Mouse (Mus musculus) neural tube, embryonic 13.5 days (tissue): Measurements from ENCODE around the gene Mbnl1. TPM values are rescaled to one million over a fixed set of nuclear protein-coding genes. Genes with fewer than 3 reads are reported as not detected.

Source experiments
- ATAC-seq: fragments of 200-750 bp; cut with Nextera tagmentation; 2 replicates; pipeline ENCODE4 v1.8.0; 2017; ENCODE audit warnings: low read depth, mild to moderate bottlenecking, moderate TSS enrichment, moderate library complexity
- H3K27ac ChIP-seq: fragments of 300-500 bp; sonication (generic); replicated peaks from 2 replicates; pipeline ENCODE4 v1.5.1; 2015; ENCODE audit warnings: moderate library complexity, mild to moderate bottlenecking, inconsistent platforms
- H3K27me3 ChIP-seq: fragments of 300-500 bp; sonication (generic); 2 replicates; pipeline ENCODE4 v1.6.1; 2015; ENCODE audit warnings: mild to moderate bottlenecking, inconsistent platforms
- H3K36me3 ChIP-seq: fragments of 300-500 bp; sonication (generic); 2 replicates; pipeline ENCODE4 v1.6.1; 2015; ENCODE audit warnings: mild to moderate bottlenecking, inconsistent platforms
- H3K4me1 ChIP-seq: fragments of 300-500 bp; sonication (generic); replicated peaks from 2 replicates; pipeline ENCODE4 v1.6.1; 2015; ENCODE audit warnings: inconsistent platforms
- H3K4me2 ChIP-seq: fragments of 300-500 bp; sonication (generic); 2 replicates; pipeline ENCODE4 v1.6.1; 2015; ENCODE audit warnings: inconsistent platforms, mild to moderate bottlenecking, moderate library complexity
- H3K4me3 ChIP-seq: fragments of 300-500 bp; sonication (generic); 2 replicates; pipeline ENCODE4 v1.5.1; 2015; ENCODE audit warnings: mild to moderate bottlenecking, inconsistent platforms
- H3K9ac ChIP-seq: fragments of 300-500 bp; sonication (generic); 2 replicates; pipeline ENCODE4 v1.6.1; 2015; ENCODE audit warnings: moderate library complexity, mild to moderate bottlenecking, inconsistent platforms
- H3K9me3 ChIP-seq: fragments of 300-500 bp; sonication (generic); 2 replicates; pipeline ENCODE4 v1.6.1; 2016; ENCODE audit warnings: inconsistent platforms
- WGBS: fragments of 180-500 bp; shearing (Covaris S2); methylation state at CpG from one replicate; pipeline ENCODE4 v1.1.7; 2015; 5-methylcytosine and 5-hydroxymethylcytosine counted together
- polyA plus RNA-seq: library from polyadenylated mRNA; unstranded; fragments of >200 nt; fragmentation: Nextera tagmentation; extraction: Ambion mirVana; gene quantifications from 2 replicates; pipeline ENCODE4 v1.2.1, GENCODE M21; 2015

Gene Mbnl1
- polyA plus RNA-seq, 1 experiment from 2014 or later = 54.7 TPM

DNA sequence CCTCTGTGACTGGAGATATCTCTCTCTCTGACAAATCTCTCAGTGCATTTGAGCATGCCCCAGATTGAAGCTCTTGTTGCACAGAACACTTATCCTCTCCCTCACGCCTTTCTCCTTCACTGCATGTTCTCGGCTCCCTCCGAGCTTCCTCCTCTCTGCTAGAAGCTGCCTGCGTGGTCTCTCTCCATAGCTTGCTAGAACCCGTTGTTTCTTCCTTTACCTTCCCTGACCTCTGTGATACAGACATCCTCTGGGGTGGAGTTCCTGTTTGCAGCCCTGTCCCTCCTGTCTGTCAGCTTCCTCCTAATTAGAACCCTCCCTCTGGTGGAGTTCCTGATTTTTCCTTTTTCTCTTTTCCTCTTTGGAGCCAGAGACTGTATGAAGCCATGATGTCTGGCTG is 108.1 kb downstream of the Mbnl1 start:
- Histone ChIP-seq H3K4me3 (no peak overlapping the region), H3K27me3 (no peaks in the 10 kb centered on the region), H3K9ac (no peak overlapping the region), H3K4me2 (no peak overlapping the region), H3K36me3 (no peaks in the 10 kb centered on the region), H3K9me3 (no peaks in the 10 kb centered on the region), H3K27ac (no peak overlapping the region), H3K4me1 (peaks cover 46% of the 10 kb centered on the region)
- 30% methylated on average over 5 of the region's 5 CpGs for WGBS
- ATAC-seq = no peak

DNA sequence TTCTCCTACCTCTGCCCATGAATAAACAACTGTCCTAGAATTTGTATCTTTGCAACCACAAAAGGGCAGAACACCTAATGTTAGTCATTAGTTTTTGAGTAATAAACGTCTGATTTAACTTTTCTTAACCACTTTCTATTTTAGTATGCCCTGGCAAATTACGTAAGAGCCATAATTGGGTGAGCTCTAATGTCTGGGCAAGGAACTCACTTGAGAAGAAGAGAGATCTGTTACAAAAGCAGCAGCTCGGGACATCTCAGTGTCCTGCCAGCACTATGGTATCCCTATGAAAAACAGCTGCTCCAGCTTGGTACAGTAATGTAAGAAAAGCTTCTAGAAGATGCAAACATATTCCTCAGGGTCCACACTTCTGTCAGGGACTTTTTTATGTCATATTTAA is 109.5 kb downstream of the Mbnl1 start:
- Histone ChIP-seq H3K27ac (peak overlapping the region; percentile 15), H3K9me3 (no peaks in the 10 kb centered on the region), H3K4me2 (no peak overlapping the region), H3K9ac (no peak overlapping the region), H3K27me3 (no peaks in the 10 kb centered on the region), H3K36me3 (no peaks in the 10 kb centered on the region), H3K4me1 (peaks cover 39% of the 10 kb centered on the region), H3K4me3 (no peak overlapping the region)
- WGBS = 35% methylated on average over 3 of the region's 3 CpGs
- ATAC-seq = no peak

DNA sequence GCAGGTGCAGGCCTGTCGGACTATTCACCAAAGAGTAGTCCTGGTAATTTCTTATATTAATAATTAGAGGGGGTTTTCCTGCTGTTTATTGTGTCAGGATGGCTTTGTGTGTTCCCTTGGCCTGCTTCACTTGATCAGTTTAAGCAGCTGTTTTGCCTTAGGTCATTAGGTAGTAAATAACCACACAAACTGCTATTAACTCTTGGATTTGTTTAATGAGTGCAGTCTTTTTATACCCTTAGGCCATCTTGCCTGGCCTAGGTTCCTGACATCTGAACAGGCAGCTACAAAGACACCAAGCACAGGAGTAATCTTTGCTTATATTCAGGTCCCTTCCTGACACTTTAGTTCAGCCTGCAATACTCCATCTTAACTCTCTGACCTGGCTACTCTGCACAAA is 110.0 kb downstream of the Mbnl1 start:
- peaks cover 39% of the 10 kb centered on the region for H3K4me1 ChIP-seq
- ATAC-seq = peak; percentile 72
- 41% methylated on average over 1 of the region's 1 CpGs for WGBS

DNA sequence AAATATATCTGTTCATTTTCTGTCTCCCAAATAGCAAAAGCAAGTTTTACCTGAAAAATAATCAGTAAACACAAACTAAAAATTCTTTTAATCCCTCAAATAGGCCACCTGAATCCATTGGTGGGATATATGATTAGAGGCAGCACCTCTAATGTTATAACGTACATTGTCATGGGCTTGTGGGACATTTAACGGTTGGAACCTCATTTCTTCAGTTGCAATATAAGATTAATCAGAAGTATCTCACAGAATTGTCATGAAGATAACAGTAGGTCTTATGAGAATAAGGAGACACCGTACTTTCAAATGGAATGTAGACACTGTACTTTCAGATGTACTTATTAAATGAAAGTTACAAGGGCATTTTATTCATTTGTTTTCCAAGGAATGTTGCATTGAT is 112.1 kb downstream of the Mbnl1 start:
- H3K4me3 ChIP-seq = no peak overlapping the region
- H3K9me3 ChIP-seq = no peaks in the 10 kb centered on the region
- H3K27me3 ChIP-seq = no peaks in the 10 kb centered on the region
- WGBS = 91% methylated on average over 3 of the region's 3 CpGs
- H3K4me2 ChIP-seq = no peak overlapping the region
- no peak overlapping the region for H3K9ac ChIP-seq
- H3K4me1 ChIP-seq = peaks cover 40% of the 10 kb centered on the region
- ATAC-seq = no peak
- no peak overlapping the region for H3K27ac ChIP-seq
- no peaks in the 10 kb centered on the region for H3K36me3 ChIP-seq

More for the DNA sequence above, 110.0 kb downstream of the Mbnl1 start:
- no peak overlapping the region for H3K4me3 ChIP-seq
- H3K36me3 ChIP-seq = no peaks in the 10 kb centered on the region
- H3K9ac ChIP-seq = 0 out of 2 replicates have a peak overlapping the region, but pooled peaks have one; percentile 22
- H3K9me3 ChIP-seq = no peaks in the 10 kb centered on the region
- peak overlapping the region; percentile 15 for H3K27ac ChIP-seq
- H3K27me3 ChIP-seq = no peaks in the 10 kb centered on the region
- no peak overlapping the region for H3K4me2 ChIP-seq

DNA sequence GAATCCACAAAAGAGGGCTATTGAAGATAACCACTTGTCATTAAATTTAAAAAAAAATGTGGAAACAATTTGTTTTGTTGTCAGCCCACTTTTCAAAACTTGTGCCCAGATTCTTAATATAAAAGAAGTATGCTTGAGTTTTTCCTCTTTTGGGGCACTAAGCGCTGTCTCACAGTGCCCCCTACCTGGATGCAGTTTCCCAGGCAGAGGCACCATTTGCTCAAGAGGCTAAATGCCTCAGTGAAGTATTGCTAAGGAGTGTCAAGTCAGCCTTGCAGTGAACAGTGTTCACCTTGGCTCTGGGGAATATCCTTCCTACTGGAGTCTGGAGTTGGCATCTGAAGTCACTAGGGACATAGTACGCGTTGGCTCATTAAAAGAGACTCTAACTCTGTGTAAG is 113.4 kb downstream of the Mbnl1 start:
- H3K27me3 ChIP-seq = no peaks in the 10 kb centered on the region
- WGBS = 87% methylated on average over 3 of the region's 3 CpGs
- H3K9me3 ChIP-seq = no peaks in the 10 kb centered on the region
- peaks cover 35% of the 10 kb centered on the region for H3K4me1 ChIP-seq
- ATAC-seq = no peak
- H3K36me3 ChIP-seq = no peaks in the 10 kb centered on the region
- H3K27ac ChIP-seq = no peak overlapping the region
- no peak overlapping the region for H3K4me2 ChIP-seq
- H3K4me3 ChIP-seq = no peak overlapping the region
- no peak overlapping the region for H3K9ac ChIP-seq

DNA sequence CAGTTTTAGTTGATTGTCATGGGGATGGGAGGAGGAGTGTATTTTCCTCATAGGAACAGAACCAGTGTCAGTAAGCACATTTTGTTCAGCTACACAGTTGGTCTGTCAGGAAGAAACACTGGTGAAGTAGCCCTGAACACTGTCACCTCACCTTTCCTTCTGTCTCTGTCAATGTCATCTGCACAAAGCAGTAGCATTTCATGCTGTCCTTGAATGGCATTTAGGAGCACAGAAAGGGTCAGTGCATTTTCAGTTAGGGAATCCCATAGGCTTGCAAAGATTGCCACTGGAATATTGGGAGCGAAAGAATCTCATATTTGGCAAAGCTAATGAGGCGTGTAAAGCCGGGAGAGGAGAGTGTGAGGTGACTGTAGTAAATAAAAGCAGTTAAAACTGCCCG is 114.5 kb downstream of the Mbnl1 start:
- 60% methylated on average over 4 of the region's 4 CpGs for WGBS
- no peak for ATAC-seq
- Histone ChIP-seq H3K4me2 (no peak overlapping the region), H3K27ac (no peak overlapping the region), H3K9me3 (no peaks in the 10 kb centered on the region), H3K27me3 (no peaks in the 10 kb centered on the region), H3K9ac (no peak overlapping the region), H3K4me1 (peaks cover 29% of the 10 kb centered on the region), H3K4me3 (no peak overlapping the region), H3K36me3 (no peaks in the 10 kb centered on the region)

DNA sequence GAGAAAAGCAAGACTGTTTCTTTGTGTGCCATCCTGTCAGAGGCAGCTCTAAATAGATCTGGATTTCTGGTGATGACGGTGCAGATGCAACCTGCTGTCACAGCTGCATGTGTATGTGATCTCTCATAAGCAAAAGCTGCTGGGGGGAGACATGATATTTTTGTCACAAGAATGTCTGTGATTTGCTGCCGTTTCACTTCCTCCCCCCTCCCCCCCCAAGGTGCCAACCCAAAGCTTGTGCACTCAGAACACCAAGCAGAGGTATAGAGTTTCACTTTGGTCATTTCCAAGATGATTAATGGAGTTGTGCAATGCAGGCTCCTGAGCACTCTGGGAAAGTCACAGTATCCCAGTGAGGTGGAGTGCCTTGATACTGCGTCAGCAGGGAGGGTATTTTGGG is 116.7 kb downstream of the Mbnl1 start:
- Histone ChIP-seq H3K27me3 (no peaks in the 10 kb centered on the region), H3K4me3 (no peak overlapping the region), H3K9ac (no peak overlapping the region), H3K9me3 (no peaks in the 10 kb centered on the region), H3K36me3 (no peaks in the 10 kb centered on the region), H3K27ac (no peak overlapping the region), H3K4me1 (peaks cover 31% of the 10 kb centered on the region), H3K4me2 (no peak overlapping the region)
- 71% methylated on average over 3 of the region's 3 CpGs for WGBS
- 0 out of 2 replicates have a peak, but pooled peaks have one; percentile 56 for ATAC-seq

DNA sequence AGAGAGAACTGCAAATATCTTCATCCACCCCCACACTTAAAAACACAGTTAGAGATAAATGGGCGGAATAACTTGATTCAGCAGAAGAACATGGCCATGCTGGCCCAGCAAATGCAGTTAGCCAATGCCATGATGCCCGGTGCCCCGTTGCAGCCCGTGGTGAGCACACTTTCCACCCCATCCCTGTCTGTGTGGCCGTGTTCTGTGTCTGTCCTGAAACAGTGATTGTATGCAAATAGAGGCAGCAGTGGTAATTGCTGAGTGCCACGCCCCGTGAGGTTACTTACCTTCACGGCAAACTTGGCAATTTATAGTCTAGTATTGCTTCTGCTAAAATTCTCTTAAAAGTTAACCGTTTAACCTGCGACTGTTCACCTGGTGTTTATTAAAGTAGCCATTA is 123.0 kb downstream of the Mbnl1 start:
- H3K27ac ChIP-seq = no peak overlapping the region
- H3K4me1 ChIP-seq = peaks cover 16% of the 10 kb centered on the region; the same call in 1 of the 2 replicates
- H3K4me3 ChIP-seq = no peak overlapping the region
- ATAC-seq = no peak
- H3K36me3 ChIP-seq = no peaks in the 10 kb centered on the region
- no peaks in the 10 kb centered on the region for H3K27me3 ChIP-seq
- no peaks in the 10 kb centered on the region for H3K9me3 ChIP-seq
- 87% methylated on average over 10 of the region's 10 CpGs for WGBS
- H3K4me2 ChIP-seq = no peak overlapping the region
- H3K9ac ChIP-seq = no peak overlapping the region

DNA sequence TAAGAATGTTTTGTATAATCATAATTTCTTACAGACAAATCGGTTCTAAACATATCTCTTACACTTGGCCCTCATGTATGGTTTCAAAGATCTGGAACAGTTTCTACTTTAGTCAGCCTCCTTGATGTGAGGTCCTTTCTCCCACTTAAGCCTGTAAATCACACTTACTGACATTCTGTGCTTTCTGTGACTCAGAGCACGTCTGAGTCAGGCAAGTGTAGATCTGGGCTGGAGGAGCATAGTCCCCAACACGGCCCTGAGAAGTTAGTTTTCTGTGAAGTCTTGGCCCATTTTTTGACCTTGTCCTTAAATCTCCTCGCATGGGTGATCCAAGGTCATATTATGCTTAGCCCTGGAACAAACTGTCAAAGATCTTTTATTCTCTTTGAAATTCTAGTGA is 124.4 kb downstream of the Mbnl1 start:
- ATAC-seq = no peak
- Histone ChIP-seq H3K27ac (no peak overlapping the region), H3K4me2 (no peak overlapping the region), H3K9me3 (no peaks in the 10 kb centered on the region), H3K4me3 (no peak overlapping the region), H3K4me1 (peaks cover 12% of the 10 kb centered on the region; the same call in 1 of the 2 replicates), H3K9ac (no peak overlapping the region), H3K27me3 (no peaks in the 10 kb centered on the region), H3K36me3 (no peaks in the 10 kb centered on the region)
- WGBS = 64% methylated on average over 4 of the region's 4 CpGs

DNA sequence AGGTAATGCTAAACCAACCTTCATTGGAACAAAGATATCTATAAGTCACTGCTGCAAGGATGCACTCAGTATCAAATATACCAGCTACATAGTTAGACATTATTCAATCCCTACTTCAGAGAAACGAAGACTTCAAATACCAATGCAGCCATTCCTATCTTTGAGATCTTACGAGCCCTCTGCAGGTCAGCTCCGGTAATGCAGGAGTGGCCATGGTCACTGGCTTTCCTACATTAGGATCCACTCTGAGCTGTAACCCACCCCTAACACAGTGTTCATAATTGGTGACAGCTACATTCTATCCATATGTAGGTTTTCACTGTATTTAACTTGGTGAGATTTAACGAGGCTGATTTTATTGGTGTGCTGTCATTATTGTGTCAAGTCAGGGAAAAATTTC is 129.1 kb downstream of the Mbnl1 start:
- no peaks in the 10 kb centered on the region for H3K36me3 ChIP-seq
- H3K9ac ChIP-seq = no peak overlapping the region
- H3K4me2 ChIP-seq = no peak overlapping the region
- H3K27me3 ChIP-seq = no peaks in the 10 kb centered on the region
- WGBS = 24% methylated on average over 4 of the region's 4 CpGs
- no peaks in the 10 kb centered on the region for H3K9me3 ChIP-seq
- no peak overlapping the region for H3K27ac ChIP-seq
- no peaks in the 10 kb centered on the region for H3K4me1 ChIP-seq
- peak; percentile 68 for ATAC-seq
- H3K4me3 ChIP-seq = no peak overlapping the region

DNA sequence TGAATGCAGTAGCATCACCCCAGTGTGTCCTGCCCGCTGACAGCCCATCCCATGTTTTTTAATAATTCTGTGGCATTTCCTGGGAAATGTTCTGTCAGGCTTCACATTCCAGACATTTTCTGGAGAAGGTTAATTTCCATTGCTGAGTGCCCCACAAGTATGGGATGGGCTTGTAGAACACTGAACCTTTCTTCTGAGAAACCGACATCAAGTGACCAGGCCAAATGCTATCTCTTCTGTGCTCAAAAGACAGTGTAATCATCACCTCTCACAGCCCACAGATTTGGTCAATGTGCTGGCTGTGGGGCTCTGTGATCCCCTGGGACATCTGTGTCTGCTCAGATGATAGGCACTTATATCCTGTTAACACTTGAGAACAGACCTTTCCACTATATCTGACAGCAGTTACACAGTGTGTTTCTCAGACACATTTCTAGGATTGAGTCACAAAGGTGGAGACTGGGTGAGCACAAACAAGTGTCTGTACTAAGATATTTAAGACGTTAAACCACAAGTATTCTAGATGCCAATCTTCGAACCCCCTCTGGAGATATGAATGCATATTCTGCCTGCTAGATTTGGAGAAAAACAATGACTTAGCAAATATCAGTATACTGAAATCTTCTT is 130.4 kb downstream of the Mbnl1 start:
- Histone ChIP-seq H3K27me3 (no peaks in the 10 kb centered on the region), H3K4me1 (no peaks in the 10 kb centered on the region), H3K4me3 (no peak overlapping the region), H3K9me3 (no peaks in the 10 kb centered on the region), H3K4me2 (no peak overlapping the region), H3K27ac (no peak overlapping the region), H3K9ac (no peak overlapping the region), H3K36me3 (no peaks in the 10 kb centered on the region)
- 87% methylated on average over 4 of the region's 4 CpGs for WGBS
- ATAC-seq = no peak

DNA sequence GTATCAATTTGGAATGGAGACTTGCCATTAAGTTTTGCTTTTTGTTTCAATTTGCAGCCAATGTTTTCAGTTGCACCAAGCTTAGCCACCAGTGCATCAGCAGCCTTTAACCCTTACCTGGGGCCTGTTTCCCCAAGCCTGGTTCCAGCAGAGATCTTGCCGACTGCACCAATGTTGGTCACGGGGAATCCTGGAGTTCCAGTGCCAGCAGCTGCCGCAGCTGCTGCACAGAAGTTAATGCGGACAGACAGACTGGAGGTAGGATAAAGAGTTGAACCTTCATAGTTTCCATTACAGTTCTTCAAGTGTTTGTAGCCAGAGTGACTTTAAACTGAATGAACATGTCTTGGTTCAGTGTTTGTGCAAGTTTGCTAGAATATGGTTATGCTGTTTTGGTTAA is 131.0 kb downstream of the Mbnl1 start:
- Histone ChIP-seq H3K4me3 (no peak overlapping the region), H3K9me3 (no peaks in the 10 kb centered on the region), H3K4me1 (no peaks in the 10 kb centered on the region), H3K36me3 (no peaks in the 10 kb centered on the region), H3K27me3 (no peaks in the 10 kb centered on the region), H3K4me2 (no peak overlapping the region), H3K27ac (no peak overlapping the region), H3K9ac (no peak overlapping the region)
- ATAC-seq = no peak
- 93% methylated on average over 4 of the region's 4 CpGs for WGBS

DNA sequence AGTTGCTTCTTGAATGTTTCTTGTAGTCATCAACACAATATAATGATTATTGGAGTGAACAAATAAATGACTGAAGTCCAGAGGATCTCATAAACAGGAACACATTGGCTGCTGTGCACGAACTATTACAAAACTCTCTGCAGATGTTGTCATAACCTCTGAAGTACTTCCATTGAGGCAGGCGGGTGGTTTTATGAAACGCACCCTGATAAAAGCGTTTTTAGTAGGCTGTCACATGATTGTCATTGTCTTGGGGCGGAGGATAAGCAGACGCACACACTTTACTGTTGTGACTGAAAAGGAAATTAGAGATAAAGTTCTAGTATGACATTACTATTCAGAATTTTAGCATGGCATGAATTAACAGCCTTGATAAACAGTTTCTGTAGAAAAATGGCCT is 131.6 kb downstream of the Mbnl1 start:
- Histone ChIP-seq H3K4me1 (no peaks in the 10 kb centered on the region), H3K9me3 (no peaks in the 10 kb centered on the region), H3K9ac (no peak overlapping the region), H3K4me2 (no peak overlapping the region), H3K27me3 (no peaks in the 10 kb centered on the region), H3K36me3 (no peaks in the 10 kb centered on the region), H3K4me3 (no peak overlapping the region), H3K27ac (no peak overlapping the region)
- no peak for ATAC-seq
- WGBS = 91% methylated on average over 6 of the region's 6 CpGs
